Mouse (Mus musculus): ENCODE measurements at regions not wholly inside any gene's neighbourhood (a gene's known extent, or its start where the extent isn't known, plus 50 kb on each side); places are given as distances from the start of the nearest gene placed in this dataset.

- no peak for DNase-seq
Measured at GRCm38 (mm10) chr2:17290709-17291108, 440.6 kb downstream of the Nebl start.

GRCm38 (mm10) chr2:17287598-17287997, 443.7 kb downstream of the Nebl start:
- DNase-seq: no peak

GRCm38 (mm10) chr2:17249960-17250359, 481.3 kb downstream of the Nebl start:
- no peak for DNase-seq

- DNase-seq: no peak
Measured at GRCm38 (mm10) chr2:17245821-17246220, 485.4 kb downstream of the Nebl start.

- DNase-seq: no peak
Measured at GRCm38 (mm10) chr2:17215607-17216006, 515.7 kb downstream of the Nebl start.

- no peak for DNase-seq
Measured at GRCm38 (mm10) chr2:17214881-17215280, 516.4 kb downstream of the Nebl start.

- no peak for DNase-seq
Measured at GRCm38 (mm10) chr2:17212566-17212965, 518.7 kb downstream of the Nebl start.

GRCm38 (mm10) chr2:17211105-17211504, 520.2 kb downstream of the Nebl start:
- no peak for DNase-seq

GRCm38 (mm10) chr2:17193611-17194010, 537.7 kb downstream of the Nebl start:
- no peak for DNase-seq

- DNase-seq: no peak
Measured at GRCm38 (mm10) chr2:17189169-17189568, 542.1 kb downstream of the Nebl start.

GRCm38 (mm10) chr2:17187822-17188221, 543.4 kb downstream of the Nebl start:
- no peak for DNase-seq

GRCm38 (mm10) chr2:17183696-17184095, 547.6 kb downstream of the Nebl start:
- no peak for DNase-seq

GRCm38 (mm10) chr2:17181597-17181996, 549.7 kb downstream of the Nebl start:
- DNase-seq: no peak

- no peak for DNase-seq
Measured at GRCm38 (mm10) chr2:17168896-17169295, 562.4 kb downstream of the Nebl start.

- DNase-seq: no peak
Measured at GRCm38 (mm10) chr2:17165016-17165415, 566.2 kb downstream of the Nebl start.

- no peak for DNase-seq
Measured at GRCm38 (mm10) chr2:17158463-17158862, 572.8 kb downstream of the Nebl start.

- no peak for DNase-seq
Measured at GRCm38 (mm10) chr2:17157336-17157735, 573.9 kb downstream of the Nebl start.

GRCm38 (mm10) chr2:17155596-17155995, 575.7 kb downstream of the Nebl start:
- no peak for DNase-seq

GRCm38 (mm10) chr2:17123626-17124025, 607.6 kb downstream of the Nebl start:
- no peak for DNase-seq

GRCm38 (mm10) chr2:17117292-17117691, 614.0 kb downstream of the Nebl start:
- DNase-seq: no peak

- DNase-seq: no peak
Measured at GRCm38 (mm10) chr2:17111177-17111576, 620.1 kb downstream of the Nebl start.

GRCm38 (mm10) chr2:17101161-17101560, 630.1 kb downstream of the Nebl start:
- DNase-seq: no peak

GRCm38 (mm10) chr2:17097546-17097945, 633.7 kb downstream of the Nebl start:
- no peak for DNase-seq

- no peak for DNase-seq
Measured at GRCm38 (mm10) chr2:17091454-17091853, 639.8 kb downstream of the Nebl start.

- DNase-seq: no peak
Measured at GRCm38 (mm10) chr2:17081266-17081665, 650.0 kb downstream of the Nebl start.
